Mouse (Mus musculus) lung, embryonic 16.5 days (tissue): ENCODE measurements around the gene Gnat2. TPM values are rescaled to one million over a fixed set of nuclear protein-coding genes. Genes with fewer than 3 reads are reported as not detected.

Experiments used
- ATAC-seq: fragments of 200-750 bp; cut with Nextera tagmentation; 2 replicates; pipeline ENCODE4 v1.8.0; 2017; ENCODE audit warnings: low read depth, mild to moderate bottlenecking, moderate library complexity
- H3K27ac ChIP-seq: fragments of 300-500 bp; sonication (generic); 2 replicates; pipeline ENCODE4 v1.5.1; 2014; ENCODE audit warnings: mild to moderate bottlenecking, control low read depth, low read length
- H3K27me3 ChIP-seq: fragments of 300-500 bp; sonication (generic); 2 replicates; pipeline ENCODE4 v1.6.1; 2014; ENCODE audit warnings: low read depth, low read length, mixed read lengths; ENCODE audit not compliant: control insufficient read depth, insufficient read depth
- H3K36me3 ChIP-seq: fragments of 300-500 bp; sonication (generic); 2 replicates; pipeline ENCODE4 v1.6.1; 2014; ENCODE audit warnings: low read length; ENCODE audit not compliant: control insufficient read depth, insufficient read depth
- H3K4me1 ChIP-seq: fragments of 300-500 bp; sonication (generic); replicated peaks from 2 replicates; pipeline ENCODE4 v1.6.1; 2014; ENCODE audit warnings: low read length, mixed read lengths; ENCODE audit not compliant: control insufficient read depth, insufficient read depth
- H3K4me2 ChIP-seq: fragments of 300-500 bp; sonication (generic); 2 replicates; pipeline ENCODE4 v1.6.1; 2014; ENCODE audit warnings: low read depth, low read length, control low read depth
- H3K4me3 ChIP-seq: fragments of 300-500 bp; sonication (generic); 2 replicates; pipeline ENCODE4 v1.5.1; 2014; ENCODE audit warnings: mild to moderate bottlenecking, low read length, control low read depth
- H3K9ac ChIP-seq: fragments of 300-500 bp; sonication (generic); 2 replicates; pipeline ENCODE4 v1.6.1; 2014; ENCODE audit warnings: low read length, control low read depth
- H3K9me3 ChIP-seq: fragments of 300-500 bp; sonication (generic); 2 replicates; pipeline ENCODE4 v1.6.1; 2016; ENCODE audit warnings: low read length; ENCODE audit not compliant: control insufficient read depth
- WGBS: fragments of 180-500 bp; shearing (Covaris S2); extraction: QIAGEN DNeasy Blood & Tissue Kit; methylation state at CpG from one replicate; pipeline ENCODE4 v1.1.7; 2014; 5-methylcytosine and 5-hydroxymethylcytosine counted together
- polyA plus RNA-seq: library from polyadenylated mRNA; unstranded; fragments of >200 nt; fragmentation: Nextera tagmentation; extraction: Ambion mirVana; gene quantifications from 2 replicates; pipeline ENCODE4 v1.2.1, GENCODE M21; 2015

Gnat2 gene
- polyA plus RNA-seq, 1 experiment from 2014 or later, result 0.80 TPM

DNA sequence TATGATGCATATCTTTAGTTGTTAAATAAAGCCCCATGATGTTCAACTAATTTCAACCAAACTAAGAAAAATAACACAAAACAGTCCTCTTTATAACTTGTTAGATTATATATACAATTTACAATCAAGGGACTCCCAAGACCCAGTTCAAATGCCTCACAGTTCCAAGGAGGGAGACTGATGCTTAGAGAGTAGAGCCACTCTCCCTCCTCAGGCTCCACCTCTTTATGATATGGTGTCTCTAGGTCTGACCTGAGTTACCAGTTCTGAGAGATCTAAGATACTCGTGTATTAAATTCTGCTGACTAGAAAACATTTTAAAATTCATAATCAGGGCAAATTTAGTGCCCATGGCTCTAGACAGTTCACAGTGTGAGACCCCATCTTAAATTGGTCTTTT is 46.5 kb downstream of the Gnat2 start:
- H3K4me3 ChIP-seq, result no peak overlapping the region
- no peak for ATAC-seq
- H3K4me2 ChIP-seq, result no peak overlapping the region
- H3K27ac ChIP-seq, result no peak overlapping the region
- H3K9ac ChIP-seq, result no peak overlapping the region
- H3K36me3 ChIP-seq, result no peaks in the 10 kb centered on the region; the same call in 1 of the 2 replicates
- no peaks in the 10 kb centered on the region for H3K27me3 ChIP-seq
- no peaks in the 10 kb centered on the region for H3K9me3 ChIP-seq
- 72% methylated on average over 1 of the region's 1 CpGs for WGBS
- no peaks in the 10 kb centered on the region for H3K4me1 ChIP-seq

GRCm38 (mm10) chr3:108140786-108141185 is 48.2 kb downstream of the Gnat2 start:
- H3K27me3 ChIP-seq, result no peaks in the 10 kb centered on the region
- no peaks in the 10 kb centered on the region for H3K9me3 ChIP-seq
- no peak overlapping the region for H3K9ac ChIP-seq
- no peak overlapping the region for H3K27ac ChIP-seq
- no peak for ATAC-seq
- 75% methylated on average over 4 of the region's 4 CpGs for WGBS
- no peaks in the 10 kb centered on the region; the same call in 1 of the 2 replicates for H3K36me3 ChIP-seq
- no peak overlapping the region for H3K4me2 ChIP-seq
- no peak overlapping the region for H3K4me3 ChIP-seq
- H3K4me1 ChIP-seq, result peaks cover 9% of the 10 kb centered on the region

- H3K4me2 ChIP-seq, result peak within 1 kb of the TSS; percentile 79
- under 1% methylated on average over 61 of the region's 63 CpGs for WGBS
- no peaks in the 10 kb centered on the region for H3K9me3 ChIP-seq
- H3K27ac ChIP-seq, result peak within 1 kb of the TSS; percentile 95
- H3K27me3 ChIP-seq, result no peaks in the 10 kb centered on the region
- peaks cover 15% of the 10 kb centered on the region for H3K4me1 ChIP-seq
- no peaks in the 10 kb centered on the region for H3K36me3 ChIP-seq
- ATAC-seq, result peak; percentile 97
- peak within 1 kb of the TSS; percentile 98 for H3K4me3 ChIP-seq
- peak within 1 kb of the TSS; percentile 99 for H3K9ac ChIP-seq
Measured at GRCm38 (mm10) chr3:108145534-108146445, 53.2 kb downstream of the Gnat2 start, which contains the start of gene Gnai3. Gene Gnai3, minus strand, starts transcription at chr3:108146146.

- no peaks in the 10 kb centered on the region for H3K9me3 ChIP-seq
- peak overlapping the region; percentile 95; the same call in 1 of the 2 replicates for H3K27ac ChIP-seq
- peak overlapping the region; percentile 79 for H3K4me2 ChIP-seq
- peaks cover 15% of the 10 kb centered on the region for H3K4me1 ChIP-seq
- no peaks in the 10 kb centered on the region for H3K36me3 ChIP-seq
- no peak for ATAC-seq
- peak overlapping the region; percentile 99 for H3K9ac ChIP-seq
- H3K27me3 ChIP-seq, result no peaks in the 10 kb centered on the region
- WGBS, result 48% methylated on average over 5 of the region's 5 CpGs
- H3K4me3 ChIP-seq, result peak overlapping the region; percentile 98
Measured at GRCm38 (mm10) chr3:108146671-108147070, 54.1 kb downstream of the Gnat2 start.

- WGBS, result 62% methylated on average over 11 of the region's 11 CpGs
- Histone ChIP-seq H3K9ac (no peak overlapping the region), H3K4me2 (no peak overlapping the region), H3K36me3 (no peaks in the 10 kb centered on the region), H3K4me3 (no peak overlapping the region), H3K27ac (no peak overlapping the region), H3K4me1 (peaks cover 15% of the 10 kb centered on the region), H3K9me3 (no peaks in the 10 kb centered on the region), H3K27me3 (no peaks in the 10 kb centered on the region)
- ATAC-seq, result peak; percentile 53; the same call in 1 of the 2 replicates
Measured at GRCm38 (mm10) chr3:108147386-108148235, 55.0 kb downstream of the Gnat2 start.

Other genes starting within 250 kb of the Gnat2 start
- gene Eps8l3, start 215.6 kb upstream of the Gnat2 start, polyA plus RNA-seq, result not detected in 2 replicates
- gene Gstm5, start 197.0 kb upstream of the Gnat2 start, polyA plus RNA-seq, result 106 and 109 TPM in 2 replicates
- gene Gstm7, start 161.0 kb upstream of the Gnat2 start, polyA plus RNA-seq, result 11.0 and 12.3 TPM in 2 replicates
- 3.9 and 4.1 TPM in 2 replicates for gene Gstm6, start 149.0 kb upstream of the Gnat2 start, polyA plus RNA-seq
- gene Gstm3, start 123.5 kb upstream of the Gnat2 start, polyA plus RNA-seq, result 0.11 and 0.44 TPM in 2 replicates
- gene Gstm2, start 106.3 kb upstream of the Gnat2 start, polyA plus RNA-seq, result 166 and 173 TPM in 2 replicates
- 83.0 and 91.2 TPM in 2 replicates for gene Gstm1, start 74.8 kb upstream of the Gnat2 start, polyA plus RNA-seq
- 17.6 and 18.6 TPM in 2 replicates for gene Gstm4, start 47.9 kb upstream of the Gnat2 start, polyA plus RNA-seq
- 34.5 and 38.5 TPM in 2 replicates for gene Ampd2, start 6.1 kb upstream of the Gnat2 start, polyA plus RNA-seq
- 151 and 162 TPM in 2 replicates for gene Gnai3, start 53.4 kb downstream of the Gnat2 start, polyA plus RNA-seq
- gene Gpr61, start 62.1 kb downstream of the Gnat2 start, polyA plus RNA-seq, result 0.04 TPM in 1 of 2 replicates, not detected in the other
- 2.3 and 2.4 TPM in 2 replicates for gene Amigo1, start 93.5 kb downstream of the Gnat2 start, polyA plus RNA-seq
- 3.1 and 3.4 TPM in 2 replicates for gene Cyb561d1, start 108.4 kb downstream of the Gnat2 start, polyA plus RNA-seq
- gene Atxn7l2, start 118.1 kb downstream of the Gnat2 start, polyA plus RNA-seq, result 12.9 and 13.4 TPM in 2 replicates
- 0.46 and 1.1 TPM in 2 replicates for gene Sypl2, start 133.9 kb downstream of the Gnat2 start, polyA plus RNA-seq
- gene Psma5, start 164.1 kb downstream of the Gnat2 start, polyA plus RNA-seq, result 254 and 275 TPM in 2 replicates
- gene Sort1, start 191.3 kb downstream of the Gnat2 start, polyA plus RNA-seq, result 13.7 and 14.3 TPM in 2 replicates